ENCODE assay signal across 8 mouse cellular contexts in genomic region chr3:95142617-95143011, GRCm38 (mm10). TPM values are rescaled to one million over a fixed set of nuclear protein-coding genes. Genes with fewer than 3 reads are reported as not detected.
DNase-seq lines count a peak whose midpoint lies in the region; ATAC-seq and TF ChIP-seq lines count a peak whose summit lies in the region.

No protein-coding gene starts in this region.

- 9% methylated on average over 5 of the region's 5 CpGs for WGBS in embryonic facial prominence, embryonic 10.5 days
- 10% methylated on average over 5 of the region's 5 CpGs for WGBS in kidney, embryonic 14.5 days
- WGBS in liver, adult 2 months = 5% methylated on average over 5 of the region's 5 CpGs

- H3K4me2 ChIP-seq in kidney, embryonic 14.5 days (replicated peaks; ENCODE audit: low read depth, low read length) = no peak overlapping the region

- peaks cover 4% of the 10 kb centered on the region; the same call in 1 of the 2 replicates for H3K4me1 ChIP-seq in embryonic facial prominence, embryonic 10.5 days
- H3K4me1 ChIP-seq in kidney, embryonic 14.5 days (ENCODE audit: control insufficient read depth, insufficient read depth, low read length) = no peaks in the 10 kb centered on the region
- H3K4me1 ChIP-seq in liver, adult 2 months (ENCODE audit: control insufficient read depth, insufficient read depth, low read length) = peaks cover 6% of the 10 kb centered on the region; the same call in 1 of the 2 replicates

- H3K4me3 ChIP-seq in embryonic facial prominence, embryonic 10.5 days = no peak overlapping the region
- H3K4me3 ChIP-seq in kidney, embryonic 14.5 days (ENCODE audit: low read length) = no peak overlapping the region
- no peak overlapping the region for H3K4me3 ChIP-seq in liver, adult 2 months (ENCODE audit: insufficient read depth, low read depth, low read length)

- no peak for TF ChIP-seq POLR2A in liver, adult 2 months (IDR thresholded peaks at IDR 0.05; ENCODE audit: extremely low read depth, insufficient read depth, low read length)

- H3K9me3 ChIP-seq in embryonic facial prominence, embryonic 10.5 days = no peaks in the 10 kb centered on the region
- H3K9me3 ChIP-seq in kidney, embryonic 14.5 days (ENCODE audit: control insufficient read depth, low read length) = no peaks in the 10 kb centered on the region

- no peaks in the 10 kb centered on the region for H3K27me3 ChIP-seq in embryonic facial prominence, embryonic 10.5 days (replicated peaks; ENCODE audit: low read depth, poor library complexity, severe bottlenecking)
- no peaks in the 10 kb centered on the region for H3K27me3 ChIP-seq in kidney, embryonic 14.5 days (ENCODE audit: control insufficient read depth, insufficient read depth, low read length)
- H3K27me3 ChIP-seq in liver, adult 2 months (ENCODE audit: control insufficient read depth, insufficient read depth, low read length) = no peaks in the 10 kb centered on the region

- no peaks in the 10 kb centered on the region for H3K79me2 ChIP-seq in liver, adult 2 months (ENCODE audit: control insufficient read depth, insufficient read depth, low read length)

- ATAC-seq in kidney, embryonic 14.5 days (ENCODE audit: low FRiP score, low TSS enrichment) = peak; percentile 68

- TF ChIP-seq CTCF in liver, adult 2 months (IDR thresholded peaks at IDR 0.05; ENCODE audit: low read depth, low read length) = peak; percentile 99

- no peak overlapping the region for H3K27ac ChIP-seq in embryonic facial prominence, embryonic 10.5 days (replicated peaks)
- no peak overlapping the region for H3K27ac ChIP-seq in kidney, embryonic 14.5 days (ENCODE audit: low read depth, low read length)
- no peak overlapping the region for H3K27ac ChIP-seq in liver, adult 2 months (replicated peaks; ENCODE audit: insufficient read depth, low read depth, low read length)

- H3K9ac ChIP-seq in kidney, embryonic 14.5 days (ENCODE audit: low read depth, low read length) = no peak overlapping the region
- no peak overlapping the region for H3K9ac ChIP-seq in liver, adult 2 months (ENCODE audit: low read depth, low read length)

- peaks cover 31% of the 10 kb centered on the region for H3K36me3 ChIP-seq in embryonic facial prominence, embryonic 10.5 days (replicated peaks)
- H3K36me3 ChIP-seq in kidney, embryonic 14.5 days (ENCODE audit: control insufficient read depth, insufficient read depth, low read length) = no peaks in the 10 kb centered on the region; the same call in 1 of the 2 replicates
- H3K36me3 ChIP-seq in liver, adult 2 months (ENCODE audit: control insufficient read depth, insufficient read depth, low read length) = no peaks in the 10 kb centered on the region

- DNase-seq in 3134 (ENCODE audit: extremely low read depth, insufficient read length, low spot score) = peak; percentile 45
- DNase-seq in adrenal gland, postnatal 10 days = peak; percentile 93
- DNase-seq in embryonic facial prominence, embryonic 10.5 days (ENCODE audit: low spot score) = peak; percentile 83
- DNase-seq in heart, adult 8-10 months (ENCODE audit: low spot score) = peak; percentile 90
- DNase-seq in liver, adult 2 months (ENCODE audit: extremely low read depth, low read depth, low spot score) = peak; percentile 69
- peak; percentile 64 to 80 for DNase-seq in monocyte, adult 2 months (ENCODE audit: low read depth in 1 of 2, low spot score in 2 of 2)
- DNase-seq in spleen, postnatal 14 days (ENCODE audit: low spot score in 2 of 2) = peak; percentile 80 to 89

RNA-seq across cellular contexts. Expression of gene Tnfaip8l2, which starts 0.5 kb away (rescaled TPM):
- 1 to 10 TPM; 3.7 to 4.4 TPM for total RNA-seq in adrenal gland, postnatal 10 days (2021)
- polyA plus RNA-seq in embryonic facial prominence, embryonic 10.5 days (2016; fragmentation: Nextera tagmentation; extraction: Ambion mirVana) = 0.98 and 2.8 TPM in 2 replicates
- 1 to 10 TPM in 3 of 4 experiments, under 1 TPM in 1; 0.62 to 1.9 (median 1.5) TPM for total RNA-seq in heart, adult 8-10 months (2022)
- polyA plus RNA-seq in kidney, embryonic 14.5 days (2014; fragmentation: Nextera tagmentation; extraction: Ambion mirVana) = 2.1 TPM in 2 replicates
- 2.3 and 2.8 TPM in 2 replicates for total RNA-seq in liver, adult 2 months (2014; rRNA removed)
- 2.7 and 4.0 TPM in 2 replicates for polyA plus RNA-seq in liver, adult 2 months (2012; rRNA removed)

RNA-seq across cellular contexts. Expression of gene Lysmd1, which starts 8.7 kb away (rescaled TPM):
- total RNA-seq in adrenal gland, postnatal 10 days (2021) = 1 to 10 TPM; 9.2 to 9.8 TPM
- polyA plus RNA-seq in embryonic facial prominence, embryonic 10.5 days (2016; fragmentation: Nextera tagmentation; extraction: Ambion mirVana) = 14.0 and 14.5 TPM in 2 replicates
- total RNA-seq in heart, adult 8-10 months (2022) = 1 to 10 TPM; 4.8 to 5.4 (median 5.0) TPM
- 6.9 and 9.1 TPM in 2 replicates for polyA plus RNA-seq in kidney, embryonic 14.5 days (2014; fragmentation: Nextera tagmentation; extraction: Ambion mirVana)
- 7.0 and 7.9 TPM in 2 replicates for total RNA-seq in liver, adult 2 months (2014; rRNA removed)
- polyA plus RNA-seq in liver, adult 2 months (2012; rRNA removed) = 6.1 and 6.5 TPM in 2 replicates

RNA-seq across cellular contexts. Expression of gene Scnm1, which starts 8.8 kb away (rescaled TPM):
- total RNA-seq in adrenal gland, postnatal 10 days (2021) = 10 to 100 TPM; 30.6 to 38.6 TPM
- polyA plus RNA-seq in embryonic facial prominence, embryonic 10.5 days (2016; fragmentation: Nextera tagmentation; extraction: Ambion mirVana) = 81.0 and 84.4 TPM in 2 replicates
- total RNA-seq in heart, adult 8-10 months (2022) = 10 to 100 TPM; 29.0 to 39.4 (median 33.2) TPM
- 69.6 and 84.7 TPM in 2 replicates for polyA plus RNA-seq in kidney, embryonic 14.5 days (2014; fragmentation: Nextera tagmentation; extraction: Ambion mirVana)
- 12.6 and 13.3 TPM in 2 replicates for total RNA-seq in liver, adult 2 months (2014; rRNA removed)
- 15.2 and 17.7 TPM in 2 replicates for polyA plus RNA-seq in liver, adult 2 months (2012; rRNA removed)

RNA-seq across cellular contexts. Expression of gene Sema6c, which starts 17.6 kb away (rescaled TPM):
- 10 to 100 TPM in 1 of 2 experiments, 1 to 10 TPM in 1; 8.3 to 17.1 TPM for total RNA-seq in adrenal gland, postnatal 10 days (2021)
- 6.8 and 9.2 TPM in 2 replicates for polyA plus RNA-seq in embryonic facial prominence, embryonic 10.5 days (2016; fragmentation: Nextera tagmentation; extraction: Ambion mirVana)
- total RNA-seq in heart, adult 8-10 months (2022) = 1 to 10 TPM; 2.6 to 8.1 (median 5.5) TPM
- polyA plus RNA-seq in kidney, embryonic 14.5 days (2014; fragmentation: Nextera tagmentation; extraction: Ambion mirVana) = 5.3 and 5.8 TPM in 2 replicates
- total RNA-seq in liver, adult 2 months (2014; rRNA removed) = 0.65 and 1.1 TPM in 2 replicates
- 2.1 and 2.9 TPM in 2 replicates for polyA plus RNA-seq in liver, adult 2 months (2012; rRNA removed)

RNA-seq across cellular contexts. Expression of gene Tmod4, which starts 18.3 kb away (rescaled TPM):
- 10 to 100 TPM in 1 of 2 experiments, 1 to 10 TPM in 1; 8.1 to 25.3 TPM for total RNA-seq in adrenal gland, postnatal 10 days (2021)
- 1.4 and 1.5 TPM in 2 replicates for polyA plus RNA-seq in embryonic facial prominence, embryonic 10.5 days (2016; fragmentation: Nextera tagmentation; extraction: Ambion mirVana)
- total RNA-seq in heart, adult 8-10 months (2022) = 10 to 100 TPM; 35.7 to 43.4 (median 39.0) TPM
- polyA plus RNA-seq in kidney, embryonic 14.5 days (2014; fragmentation: Nextera tagmentation; extraction: Ambion mirVana) = 1.5 and 1.7 TPM in 2 replicates
- total RNA-seq in liver, adult 2 months (2014; rRNA removed) = 0.65 TPM in 1 of 2 replicates, not detected in the other
- 0.25 TPM in 1 of 2 replicates, not detected in the other for polyA plus RNA-seq in liver, adult 2 months (2012; rRNA removed)
